Mouse (Mus musculus) ovary, postnatal 10 days (tissue): ENCODE data around the gene Itga11.
A peak's percentile ranks its signal among the peaks of the same experiment; 100 is the strongest.
"Not testable (repeated sequence)": the region's sequence is repeated elsewhere in the genome, so short reads cannot be mapped to it uniquely, and the experiment has no call there.

ENCODE experiments used
- DNase-seq: peaks from one replicate; pipeline ENCODE4 v3.0.0; 2022; ENCODE audit warnings: low spot score

Itga11 gene

DNA sequence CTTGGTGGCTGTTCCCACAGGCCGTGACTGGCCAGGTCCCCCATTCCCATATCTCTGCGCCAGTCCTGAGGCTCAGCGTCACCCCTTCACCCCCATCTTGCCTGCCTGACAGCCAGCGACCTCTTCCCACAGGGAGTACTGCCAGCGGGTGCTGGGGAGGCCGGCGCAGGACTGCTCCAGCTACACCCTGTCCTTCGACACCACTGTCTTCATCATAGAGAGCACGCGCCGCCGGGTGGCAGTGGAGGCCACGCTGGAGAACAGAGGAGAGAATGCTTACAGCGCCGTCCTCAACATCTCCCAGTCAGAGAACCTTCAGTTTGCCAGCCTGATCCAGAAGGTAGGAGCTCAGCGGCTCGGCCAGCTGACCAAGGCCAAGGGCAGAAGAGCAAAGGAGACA lies 89.8 kb downstream of the Itga11 start:
- DNase-seq, result no peak

DNA sequence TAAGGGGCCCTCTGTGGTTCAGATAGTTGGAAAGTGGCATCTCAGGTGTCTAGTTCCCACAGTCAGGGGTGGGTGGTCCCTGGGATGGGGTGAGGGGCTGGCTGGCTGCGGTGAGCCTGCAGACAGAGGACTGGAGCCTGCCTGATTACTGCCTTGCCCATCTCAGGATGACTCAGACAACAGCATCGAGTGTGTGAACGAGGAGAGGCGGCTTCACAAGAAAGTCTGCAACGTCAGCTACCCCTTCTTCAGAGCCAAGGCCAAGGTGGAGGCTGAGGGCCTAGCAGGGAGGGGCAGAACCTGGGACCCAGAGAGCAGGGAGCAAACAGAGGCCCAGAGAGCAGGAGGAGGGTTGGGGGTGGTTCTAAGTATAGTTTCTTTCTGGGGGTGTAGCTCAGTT lies 90.7 kb downstream of the Itga11 start:
- no peak for DNase-seq

GRCm38 (mm10) chr9:62772746-62773145 lies 95.1 kb downstream of the Itga11 start:
- no peak for DNase-seq

- DNase-seq, result no peak
Measured at GRCm38 (mm10) chr9:62775464-62775863, 97.8 kb downstream of the Itga11 start.

- peak; percentile 31 for DNase-seq
Measured at GRCm38 (mm10) chr9:62777461-62777860, 99.8 kb downstream of the Itga11 start.

DNA sequence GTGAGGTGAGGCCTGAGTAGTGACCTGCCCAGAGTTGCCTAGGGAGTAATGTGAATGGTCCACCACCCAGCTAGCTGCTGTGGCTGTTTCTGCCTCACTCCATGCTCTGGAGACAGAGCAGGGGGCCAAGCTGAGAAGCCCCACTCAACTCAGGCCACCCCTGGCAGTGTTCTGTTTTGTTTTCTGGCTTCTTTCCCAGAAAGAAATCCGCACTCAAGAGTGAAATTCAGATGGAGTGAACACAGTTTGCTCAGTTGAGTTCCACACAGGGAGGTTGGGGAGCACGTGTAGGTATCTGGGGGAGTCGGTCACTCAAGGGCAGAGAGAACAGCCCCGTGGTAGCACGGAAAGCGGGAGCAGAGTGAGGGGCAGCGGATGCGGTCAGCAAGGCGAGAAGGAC lies 101.1 kb downstream of the Itga11 start:
- no peak for DNase-seq

GRCm38 (mm10) chr9:62781965-62782364 lies 104.3 kb downstream of the Itga11 start:
- no peak for DNase-seq

GRCm38 (mm10) chr9:62782976-62783781 lies 105.6 kb downstream of the Itga11 start:
- DNase-seq, result no peak

GRCm38 (mm10) chr9:62784233-62784632 lies 106.6 kb downstream of the Itga11 start:
- DNase-seq, result no peak

DNA sequence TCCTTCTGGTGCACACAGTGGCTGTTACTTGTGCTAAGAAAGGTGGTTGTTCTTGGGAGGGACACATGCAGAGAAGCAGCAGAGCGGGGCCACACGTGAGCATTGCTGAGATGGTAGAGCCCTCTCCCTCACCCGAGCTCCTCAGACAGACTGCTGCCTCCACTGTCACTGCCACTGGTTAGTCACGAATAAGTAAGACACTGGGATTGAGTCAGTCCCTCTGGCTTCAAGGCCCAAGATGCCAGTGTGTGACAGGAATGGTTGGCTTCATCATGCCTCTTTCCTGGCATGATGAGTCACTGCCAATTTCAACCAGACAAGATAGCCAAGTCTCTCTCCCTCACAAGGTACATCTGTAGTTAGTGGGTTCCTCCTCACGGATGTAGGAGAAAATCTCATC lies 109.1 kb downstream of the Itga11 start:
- DNase-seq, result no peak

- DNase-seq, result no peak
Measured at GRCm38 (mm10) chr9:62789856-62790255, 112.2 kb downstream of the Itga11 start.

DNA sequence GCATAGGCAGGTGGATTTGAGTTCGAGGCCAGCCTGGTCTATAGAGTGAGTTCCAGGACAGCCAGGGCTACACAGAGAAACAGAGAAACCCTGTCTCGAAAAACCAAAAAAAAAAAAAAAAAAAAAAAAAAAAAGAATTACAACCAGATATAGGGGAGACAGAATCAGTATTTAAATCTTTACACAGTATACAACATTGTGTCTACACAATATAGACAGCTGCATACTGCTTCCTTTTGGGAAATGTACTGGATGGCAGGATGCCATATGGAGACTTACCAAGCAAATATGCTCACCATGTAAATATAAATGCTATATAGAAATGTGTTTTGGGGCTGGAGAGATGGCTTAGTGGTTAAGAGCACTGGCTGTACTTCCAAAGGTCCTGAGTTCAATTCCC lies 121.6 kb downstream of the Itga11 start:
- DNase-seq, result not testable (repeated sequence)

- no peak for DNase-seq
Measured at GRCm38 (mm10) chr9:62810095-62810494, 132.5 kb downstream of the Itga11 start.

DNA sequence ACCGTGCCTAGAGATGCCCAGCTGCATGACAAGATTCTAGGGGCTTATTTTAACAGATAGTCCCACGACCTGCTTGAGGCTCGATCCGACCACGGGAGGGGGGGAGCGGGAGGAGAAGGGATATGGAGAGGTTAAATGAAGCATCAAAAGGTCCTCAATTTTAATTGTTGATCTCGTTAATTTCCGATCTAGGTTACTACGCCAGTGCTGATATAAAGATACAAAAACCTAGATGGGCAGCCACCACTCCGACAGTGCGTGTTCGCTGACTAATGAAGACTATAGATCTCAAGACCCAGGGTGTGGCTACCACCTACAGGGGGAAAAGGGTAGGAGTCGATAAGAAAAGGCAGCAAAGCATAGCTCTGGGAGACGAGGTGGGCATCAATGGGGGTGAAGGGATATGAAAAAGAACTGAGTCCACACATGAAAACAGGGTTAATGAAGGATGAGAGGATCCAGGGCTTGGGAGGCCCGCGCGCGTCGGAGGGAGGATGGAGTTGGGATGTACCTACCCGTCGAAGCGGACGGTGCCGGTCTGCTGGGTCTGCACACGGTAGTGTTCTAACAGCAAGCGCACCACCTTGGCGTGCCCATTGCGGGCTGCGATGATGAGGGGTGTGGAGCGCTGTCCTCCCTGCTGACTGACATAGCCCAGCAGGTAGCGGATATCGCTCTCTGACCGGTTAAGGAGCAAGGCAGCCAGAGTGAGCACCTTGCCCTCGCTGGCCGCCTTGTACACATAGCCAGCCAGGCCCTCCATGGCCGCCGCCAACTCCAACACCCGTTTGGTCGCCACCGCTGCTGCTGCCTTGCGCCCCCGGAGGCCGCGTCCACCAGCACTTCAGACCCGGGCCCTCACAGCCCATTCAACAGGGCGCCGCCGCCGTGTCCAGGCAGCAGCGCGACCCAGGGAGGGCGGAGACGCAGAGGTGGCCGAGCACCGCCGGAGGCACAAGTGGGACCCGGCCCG lies 133.2 kb downstream of the Itga11 start:
- no peak for DNase-seq

- DNase-seq, result peak; percentile 82
Measured at GRCm38 (mm10) chr9:62811516-62812121, 134.0 kb downstream of the Itga11 start, which contains the start of gene Fem1b. Fem1b (minus strand) TSS chr9:62811934.

GRCm38 (mm10) chr9:62812216-62813049 lies 134.8 kb downstream of the Itga11 start:
- DNase-seq, result no peak

GRCm38 (mm10) chr9:62814751-62815150 lies 137.1 kb downstream of the Itga11 start:
- no peak for DNase-seq

DNA sequence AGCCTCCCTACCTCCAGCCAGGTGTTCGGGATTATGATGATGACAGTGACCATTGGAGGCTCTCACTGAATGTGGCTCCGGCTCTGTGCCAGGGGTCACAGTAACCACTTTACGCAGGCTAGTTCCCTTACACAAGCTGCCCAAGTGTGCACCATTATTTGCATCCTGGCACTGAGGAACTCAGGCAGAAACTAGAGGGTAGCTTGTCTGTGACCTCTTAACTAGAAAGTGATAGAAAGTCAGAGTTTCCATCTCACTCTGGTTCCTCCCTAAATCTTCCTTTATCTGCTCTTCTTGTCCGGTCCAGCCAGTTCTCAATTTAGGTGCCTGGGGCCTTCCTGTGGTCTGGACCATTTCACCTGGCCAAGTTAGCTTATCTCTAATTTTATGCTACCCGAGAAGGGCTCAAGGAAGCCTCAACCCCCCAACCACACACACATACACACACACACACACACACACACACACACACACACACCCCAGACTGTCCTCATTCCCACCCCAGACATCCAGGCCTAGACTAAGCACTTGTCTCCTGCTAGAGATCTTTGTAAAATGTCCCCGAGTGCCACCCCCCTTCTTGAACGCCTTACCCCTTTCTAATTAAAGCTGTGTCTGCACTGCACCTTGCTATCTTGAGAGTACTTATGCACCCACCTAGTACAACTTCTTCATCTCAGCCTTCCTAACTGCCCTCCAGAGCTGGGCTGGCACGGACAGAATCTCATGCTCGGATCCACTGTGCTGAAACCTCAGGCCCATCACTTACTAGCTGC lies 138.9 kb downstream of the Itga11 start:
- DNase-seq, result no peak

DNA sequence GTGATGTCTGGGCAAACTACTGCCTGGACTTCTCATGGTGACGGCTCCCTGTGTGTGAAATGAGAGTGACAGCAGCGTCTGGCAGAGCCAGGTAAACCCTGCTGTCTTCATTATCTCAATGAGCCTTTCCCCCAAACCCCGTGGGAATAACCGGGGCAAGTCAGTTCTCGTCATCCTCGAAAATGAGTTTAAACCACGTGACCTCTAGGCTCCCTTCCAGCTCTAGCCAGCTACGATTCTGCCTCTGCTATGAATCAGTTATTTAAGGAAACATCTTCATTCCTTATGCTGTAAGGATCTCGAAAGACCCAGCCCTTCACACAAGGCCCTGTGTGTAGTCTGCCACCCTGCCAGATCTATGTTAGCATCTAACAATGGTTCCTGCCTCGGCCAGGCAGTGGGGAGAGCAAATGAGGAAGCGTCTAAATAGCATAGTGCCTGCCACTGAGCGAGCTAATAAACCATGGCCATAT lies 139.5 kb downstream of the Itga11 start:
- no peak for DNase-seq

- DNase-seq, result no peak
Measured at GRCm38 (mm10) chr9:62817828-62818614, 140.4 kb downstream of the Itga11 start.
